Comparison of ENCODE assay signal across 8 mouse cellular contexts in the genomic region with DNA sequence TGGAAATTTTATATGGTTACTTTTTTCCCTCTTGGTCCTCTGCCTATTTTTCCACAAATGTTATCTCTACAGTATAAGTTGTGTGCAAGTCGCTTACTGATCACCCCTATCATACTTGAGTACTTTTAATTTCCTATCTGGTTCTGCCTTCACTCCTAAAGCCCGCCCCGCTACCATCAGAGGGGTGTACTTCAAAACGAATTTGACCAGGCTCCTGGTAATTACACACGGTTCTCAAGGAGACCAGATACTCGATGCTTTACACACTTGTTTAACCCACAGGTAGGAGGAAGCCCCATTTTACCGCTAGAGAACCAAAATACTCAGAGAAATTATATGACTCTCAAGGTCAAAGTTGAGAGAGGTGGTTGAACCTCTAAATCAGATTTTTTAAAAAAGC. TPM values are rescaled to one million over a fixed set of nuclear protein-coding genes. Genes with fewer than 3 reads are reported as not detected.
DNase-seq lines count a peak whose midpoint lies in the region; ATAC-seq and TF ChIP-seq lines count a peak whose summit lies in the region.

No protein-coding gene starts in this region.

- no peak for TF ChIP-seq POLR2A in myocyte (IDR thresholded peaks at IDR 0.05; ENCODE audit: insufficient read length, low read depth)

- ATAC-seq in kidney, embryonic 16.5 days (ENCODE audit: low FRiP score, low TSS enrichment), result peak; percentile 42
- peak; percentile 43; the same call in 1 of the 2 replicates for ATAC-seq in embryonic facial prominence, embryonic 12.5 days (ENCODE audit: insufficient number of reproducible peaks, insufficient read depth, low FRiP score, low TSS enrichment)
- ATAC-seq in intestine, postnatal 0 days, result no peak

- H3K4me3 ChIP-seq in kidney, embryonic 16.5 days (ENCODE audit: low read length), result peak overlapping the region; percentile 84
- H3K4me3 ChIP-seq in embryonic facial prominence, embryonic 12.5 days, result peak overlapping the region; percentile 63
- peak overlapping the region; percentile 85 for H3K4me3 ChIP-seq in intestine, postnatal 0 days (ENCODE audit: low read depth, low read length)
- peak overlapping the region; percentile 53 for H3K4me3 ChIP-seq in myocyte

- peak overlapping the region; percentile 20 for H3ac ChIP-seq in myocyte (ENCODE audit: control insufficient read depth, insufficient read length)

- 2% methylated on average over 7 of the region's 7 CpGs for WGBS in kidney, embryonic 16.5 days
- 2% methylated on average over 7 of the region's 7 CpGs for WGBS in embryonic facial prominence, embryonic 12.5 days
- 1% methylated on average over 7 of the region's 7 CpGs for WGBS in intestine, postnatal 0 days

- peaks cover 11% of the 10 kb centered on the region for H3K79me2 ChIP-seq in myocyte (ENCODE audit: control insufficient read depth, insufficient read depth)

- DNase-seq in kidney, adult 11 months, result no peak
- DNase-seq in natural killer cell, adult 2 months (ENCODE audit: low spot score in 2 of 2), result no peak
- DNase-seq in frontal cortex, postnatal 36 days (ENCODE audit: low spot score in 2 of 2), result no peak
- no peak for DNase-seq in cerebellum, postnatal 25 days

- H3K27ac ChIP-seq in kidney, embryonic 16.5 days (ENCODE audit: low read length), result peak overlapping the region; percentile 53; the same call in 1 of the 2 replicates
- no peak overlapping the region for H3K27ac ChIP-seq in embryonic facial prominence, embryonic 12.5 days
- no peak overlapping the region for H3K27ac ChIP-seq in intestine, postnatal 0 days (ENCODE audit: low read depth, low read length)

- H3K9me3 ChIP-seq in kidney, embryonic 16.5 days (ENCODE audit: low read length), result no peaks in the 10 kb centered on the region
- no peaks in the 10 kb centered on the region for H3K9me3 ChIP-seq in embryonic facial prominence, embryonic 12.5 days
- H3K9me3 ChIP-seq in intestine, postnatal 0 days (ENCODE audit: control insufficient read depth), result no peaks in the 10 kb centered on the region

- H3K36me3 ChIP-seq in kidney, embryonic 16.5 days (ENCODE audit: insufficient read depth, low read length), result peaks cover 6% of the 10 kb centered on the region
- H3K36me3 ChIP-seq in embryonic facial prominence, embryonic 12.5 days, result peaks cover 6% of the 10 kb centered on the region
- peaks cover 7% of the 10 kb centered on the region for H3K36me3 ChIP-seq in intestine, postnatal 0 days (ENCODE audit: control insufficient read depth, insufficient read depth)
- no peaks in the 10 kb centered on the region for H3K36me3 ChIP-seq in myocyte (ENCODE audit: control insufficient read depth, insufficient read depth)

- H3K9ac ChIP-seq in kidney, embryonic 16.5 days (replicated peaks; ENCODE audit: low read length), result peak overlapping the region; percentile 76
- peak overlapping the region; percentile 60 for H3K9ac ChIP-seq in embryonic facial prominence, embryonic 12.5 days
- peak overlapping the region; percentile 69 for H3K9ac ChIP-seq in intestine, postnatal 0 days (ENCODE audit: low read depth, low read length)

- no peaks in the 10 kb centered on the region for H3K27me3 ChIP-seq in kidney, embryonic 16.5 days (ENCODE audit: insufficient read depth, low read length)
- H3K27me3 ChIP-seq in embryonic facial prominence, embryonic 12.5 days, result no peaks in the 10 kb centered on the region
- H3K27me3 ChIP-seq in intestine, postnatal 0 days (replicated peaks; ENCODE audit: control insufficient read depth, insufficient read depth, low read length), result no peaks in the 10 kb centered on the region
- H3K27me3 ChIP-seq in myocyte (ENCODE audit: control insufficient read depth, insufficient read depth, insufficient read length), result no peaks in the 10 kb centered on the region

- H3K4me2 ChIP-seq in kidney, embryonic 16.5 days (replicated peaks; ENCODE audit: low read depth, low read length), result peak overlapping the region; percentile 85
- peak overlapping the region; percentile 70 for H3K4me2 ChIP-seq in embryonic facial prominence, embryonic 12.5 days (replicated peaks)
- peak overlapping the region; percentile 74 for H3K4me2 ChIP-seq in intestine, postnatal 0 days (replicated peaks; ENCODE audit: low read depth)
- peak overlapping the region; percentile 75 for H3K4me2 ChIP-seq in myocyte (ENCODE audit: low read depth)

- no peak for TF ChIP-seq CTCF in intestine, postnatal 0 days (IDR thresholded peaks at IDR 0.05; ENCODE audit: low read depth)

- peaks cover 15% of the 10 kb centered on the region for H3K4me1 ChIP-seq in kidney, embryonic 16.5 days (ENCODE audit: insufficient read depth, low read length)
- H3K4me1 ChIP-seq in embryonic facial prominence, embryonic 12.5 days, result peaks cover 9% of the 10 kb centered on the region; the same call in 1 of the 2 replicates
- peaks cover 3% of the 10 kb centered on the region for H3K4me1 ChIP-seq in intestine, postnatal 0 days (replicated peaks; ENCODE audit: control insufficient read depth, insufficient read depth, low read length)

TF ChIP-seq in myocyte, 11 proteins besides CTCF, POLR2A, EP300 and RAD21:
- TF ChIP-seq MYOD1 (IDR thresholded peaks at IDR 0.05; ENCODE audit: control insufficient read depth in 1 of 3, insufficient read length in 2 of 3, low read depth in 2 of 3), result no peak
- no peak for TF ChIP-seq MAX (IDR thresholded peaks at IDR 0.05; ENCODE audit: low read depth)
- no peak for TF ChIP-seq REST (IDR thresholded peaks at IDR 0.05; ENCODE audit: insufficient read depth, insufficient read length)
- no peak for TF ChIP-seq E2F4 (IDR thresholded peaks at IDR 0.05; ENCODE audit: insufficient read depth)
- no peak for TF ChIP-seq USF1 (IDR thresholded peaks at IDR 0.05; ENCODE audit: low read depth)
- no peak for TF ChIP-seq MYOG (IDR thresholded peaks at IDR 0.05; ENCODE audit: control insufficient read depth in 1 of 3, insufficient read depth in 1 of 3, insufficient read length in 2 of 3, low read depth in 2 of 3)
- TF ChIP-seq TCF12 (IDR thresholded peaks at IDR 0.05; ENCODE audit: insufficient read depth, poor library complexity, severe bottlenecking), result no peak
- TF ChIP-seq TCF3 (IDR thresholded peaks at IDR 0.05; ENCODE audit: insufficient read length, low read depth), result no peak
- TF ChIP-seq SRF (IDR thresholded peaks at IDR 0.05; ENCODE audit: control insufficient read depth, insufficient read length, low read depth), result no peak
- TF ChIP-seq CEBPB (IDR thresholded peaks at IDR 0.05; ENCODE audit: insufficient read depth, poor library complexity, severe bottlenecking), result no peak
- TF ChIP-seq POLR2AphosphoS2 (IDR thresholded peaks at IDR 0.05; ENCODE audit: insufficient read length, low read depth), result no peak
TF ChIP-seq in myocyte: peak in this region for 0.

RNA-seq across cellular contexts. Expression of gene Mrpl35, which starts 3.7 kb away (rescaled TPM):
- 70.7 and 71.2 TPM in 2 replicates for polyA plus RNA-seq in kidney, embryonic 16.5 days (2015; fragmentation: Nextera tagmentation; extraction: Ambion mirVana)
- 55.5 and 57.5 TPM in 2 replicates for polyA plus RNA-seq in embryonic facial prominence, embryonic 12.5 days (2016; fragmentation: Nextera tagmentation; extraction: Ambion mirVana)
- 61.4 and 62.1 TPM in 2 replicates for polyA plus RNA-seq in intestine, postnatal 0 days (2015; fragmentation: Nextera tagmentation; extraction: Ambion mirVana)
- polyA plus RNA-seq in myocyte (2012; fragmentation: generic; extraction: Trizol), result 17.4 TPM

RNA-seq across cellular contexts. Expression of gene Immt, which starts 8.0 kb away (rescaled TPM):
- 238 and 251 TPM in 2 replicates for polyA plus RNA-seq in kidney, embryonic 16.5 days (2015; fragmentation: Nextera tagmentation; extraction: Ambion mirVana)
- 161 and 173 TPM in 2 replicates for polyA plus RNA-seq in embryonic facial prominence, embryonic 12.5 days (2016; fragmentation: Nextera tagmentation; extraction: Ambion mirVana)
- 171 and 180 TPM in 2 replicates for polyA plus RNA-seq in intestine, postnatal 0 days (2015; fragmentation: Nextera tagmentation; extraction: Ambion mirVana)
- polyA plus RNA-seq in myocyte (2012; fragmentation: generic; extraction: Trizol), result 128 TPM
